Mouse (Mus musculus) small intestine, adult 2 months (tissue): ENCODE measurements around the gene Inhbc. TPM values are rescaled to one million over a fixed set of nuclear protein-coding genes. Genes with fewer than 3 reads are reported as not detected.

Experiments used
- H3K27ac ChIP-seq: fragments of 200-500 bp; 2 replicates; pipeline ENCODE4 v1.5.1; 2012; ENCODE audit warnings: low read depth, low read length, control low read depth, inconsistent platforms; ENCODE audit not compliant: insufficient read depth
- H3K27me3 ChIP-seq: fragments of 200-500 bp; 2 replicates; pipeline ENCODE4 v1.6.1; 2012; ENCODE audit warnings: mild to moderate bottlenecking, moderate library complexity, low read length, inconsistent platforms; ENCODE audit not compliant: control insufficient read depth, insufficient read depth
- H3K36me3 ChIP-seq: fragments of 200-500 bp; 2 replicates; pipeline ENCODE4 v1.6.1; 2012; ENCODE audit warnings: mild to moderate bottlenecking, low read length, control low read depth, inconsistent platforms; ENCODE audit not compliant: control insufficient read depth, insufficient read depth
- H3K4me1 ChIP-seq: fragments of 200-500 bp; 2 replicates; pipeline ENCODE4 v1.6.1; 2012; ENCODE audit warnings: low read length, inconsistent platforms, mixed read lengths; ENCODE audit not compliant: control insufficient read depth, insufficient read depth, insufficient read length
- H3K4me3 ChIP-seq: fragments of 200-500 bp; 2 replicates; pipeline ENCODE4 v1.5.1; 2012; ENCODE audit warnings: low read depth, mild to moderate bottlenecking, control low read depth, inconsistent platforms, low read length, moderate library complexity
- CTCF ChIP-seq: fragments of 200-500 bp; IDR thresholded peaks from 2 replicates; pipeline ENCODE4 v1.5.1; 2012; ENCODE audit warnings: low read depth, mild to moderate bottlenecking, control low read depth, inconsistent platforms, low read length, moderate library complexity, mixed read lengths; ENCODE audit not compliant: insufficient replicate concordance, insufficient read length; ENCODE audit errors: extremely low read depth
- POLR2A ChIP-seq: fragments of 200-500 bp; IDR thresholded peaks from 2 replicates; pipeline ENCODE4 v1.6.1; 2012; ENCODE audit warnings: low read depth, mild to moderate bottlenecking, control low read depth, inconsistent platforms, low read length, moderate library complexity
- WGBS: fragments of 180-500 bp; shearing (Covaris S2); methylation state at CpG from one replicate; pipeline ENCODE4 v1.1.7; 2018; 5-methylcytosine and 5-hydroxymethylcytosine counted together
- polyA plus RNA-seq: library from polyadenylated mRNA; depleted of rRNA; stranded (reverse); fragments of >200 nt; gene quantifications from 2 replicates; pipeline ENCODE4 v1.2.3, GENCODE M21; 2012

Gene Inhbc
- polyA plus RNA-seq, 1 experiment: not detected

DNA sequence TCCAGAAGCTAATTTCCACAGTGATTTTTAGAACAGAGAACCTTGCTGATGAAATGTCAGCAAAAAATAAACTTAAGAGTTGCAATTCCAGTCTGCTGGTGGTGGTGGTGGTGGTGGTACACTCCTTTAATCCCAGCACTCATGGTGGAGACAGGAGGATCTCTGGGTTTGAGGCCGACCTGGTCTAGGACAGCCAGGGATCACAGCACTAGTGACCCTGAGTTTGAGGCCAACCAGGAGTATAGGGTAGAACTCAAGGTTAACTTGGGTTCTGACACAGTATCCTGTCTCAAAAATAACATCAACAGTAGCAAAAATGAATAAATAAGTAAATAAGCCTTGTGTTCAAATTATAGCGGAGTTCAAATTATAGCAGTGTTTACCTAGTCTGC lies 11.5 kb upstream of the Inhbc start:
- Histone ChIP-seq H3K4me3 (no peak overlapping the region), H3K36me3 (no peaks in the 10 kb centered on the region), H3K27ac (no peak overlapping the region), H3K27me3 (no peaks in the 10 kb centered on the region), H3K4me1 (0 out of 2 replicates have a peak, but pooled peaks cover 2% of the 10 kb centered on the region)
- TF ChIP-seq CTCF (no peak), POLR2A (no peak)
- 68% methylated on average over 2 of the region's 2 CpGs for WGBS

GRCm38 (mm10) chr10:127380767-127381742 lies 10.8 kb upstream of the Inhbc start:
- no peaks in the 10 kb centered on the region for H3K27me3 ChIP-seq
- 11% methylated on average over 54 of the region's 79 CpGs for WGBS
- peak overlapping the region; percentile 71 for H3K27ac ChIP-seq
- peak overlapping the region; percentile 91 for H3K4me3 ChIP-seq
- H3K36me3 ChIP-seq: no peaks in the 10 kb centered on the region
- H3K4me1 ChIP-seq: 0 out of 2 replicates have a peak, but pooled peaks cover 2% of the 10 kb centered on the region
- TF ChIP-seq POLR2A (no peak), CTCF (peak; percentile 25; the same call in 1 of the 2 replicates)

- under 1% methylated on average over 53 of the region's 53 CpGs for WGBS
- 0 out of 2 replicates have a peak, but pooled peaks cover 2% of the 10 kb centered on the region for H3K4me1 ChIP-seq
- no peaks in the 10 kb centered on the region for H3K36me3 ChIP-seq
- no peaks in the 10 kb centered on the region for H3K27me3 ChIP-seq
- peak within 1 kb of the TSS; percentile 91 for H3K4me3 ChIP-seq
- TF ChIP-seq POLR2A: no peak
- TF ChIP-seq CTCF: no peak
- H3K27ac ChIP-seq: peak within 1 kb of the TSS; percentile 71
These were observed 10.0 kb upstream of the Inhbc start, which contains the start of gene R3hdm2 for GRCm38 (mm10) chr10:127380251-127380691. TSS of gene R3hdm2 (plus strand) at chr10:127380327.

GRCm38 (mm10) chr10:127379654-127380053 lies 9.4 kb upstream of the Inhbc start:
- 0 out of 2 replicates have a peak, but pooled peaks cover 2% of the 10 kb centered on the region for H3K4me1 ChIP-seq
- H3K36me3 ChIP-seq: no peaks in the 10 kb centered on the region
- WGBS: 78% methylated on average over 8 of the region's 8 CpGs
- TF ChIP-seq POLR2A: no peak
- no peak for TF ChIP-seq CTCF
- no peak overlapping the region for H3K27ac ChIP-seq
- H3K4me3 ChIP-seq: peak overlapping the region; percentile 91
- H3K27me3 ChIP-seq: no peaks in the 10 kb centered on the region

GRCm38 (mm10) chr10:127377700-127378099 lies 7.5 kb upstream of the Inhbc start:
- WGBS: 49% methylated on average over 3 of the region's 3 CpGs
- Histone ChIP-seq H3K4me1 (0 out of 2 replicates have a peak, but pooled peaks cover 2% of the 10 kb centered on the region), H3K27ac (no peak overlapping the region), H3K36me3 (no peaks in the 10 kb centered on the region), H3K27me3 (no peaks in the 10 kb centered on the region), H3K4me3 (no peak overlapping the region)
- TF ChIP-seq POLR2A (no peak), CTCF (no peak)

DNA sequence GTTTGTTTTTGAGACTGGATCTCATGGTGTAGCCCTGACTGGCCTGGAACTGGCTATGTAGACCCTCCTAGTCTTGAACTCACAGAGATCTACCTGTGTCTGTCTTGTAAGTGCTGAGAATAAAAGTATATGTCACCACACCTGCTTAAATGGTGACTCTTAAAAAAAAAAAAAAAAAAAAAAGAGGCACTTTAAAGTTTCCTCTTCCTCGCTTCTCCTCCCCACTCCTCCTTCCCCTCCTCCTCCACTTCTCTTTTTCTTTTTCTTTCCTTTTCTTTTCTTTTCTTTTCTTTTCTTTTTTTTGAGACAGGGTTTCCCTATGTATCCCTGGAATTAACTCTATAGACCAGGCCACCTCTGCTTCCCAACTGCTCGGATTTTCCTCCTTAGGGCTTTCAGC lies 792 bp upstream of the Inhbc start:
- no peaks in the 10 kb centered on the region for H3K36me3 ChIP-seq
- no peak for TF ChIP-seq POLR2A
- TF ChIP-seq CTCF: no peak
- no peaks in the 10 kb centered on the region for H3K4me1 ChIP-seq
- H3K4me3 ChIP-seq: no peak overlapping the region
- H3K27me3 ChIP-seq: no peaks in the 10 kb centered on the region
- WGBS: 79% methylated on average over 2 of the region's 2 CpGs
- H3K27ac ChIP-seq: no peak overlapping the region

DNA sequence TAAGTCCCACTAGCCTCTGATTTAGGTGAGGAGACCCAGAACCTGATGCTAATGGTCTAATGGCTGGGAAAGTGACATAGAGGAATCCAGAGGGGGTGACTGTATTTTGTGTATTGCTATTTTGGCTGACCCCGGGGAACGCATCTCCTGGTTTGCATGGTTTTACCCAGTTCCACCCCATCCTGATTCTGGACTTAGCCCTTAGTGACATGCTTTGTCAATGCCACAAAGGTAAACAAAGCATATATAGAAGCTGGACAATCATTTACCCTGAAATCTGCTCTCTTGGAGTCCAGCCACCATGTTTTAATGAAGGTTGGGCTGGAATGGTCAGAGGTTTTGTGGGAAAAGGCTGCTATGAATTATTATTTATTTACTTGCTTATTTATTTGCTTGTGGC lies 2.0 kb downstream of the Inhbc start:
- TF ChIP-seq CTCF (no peak), POLR2A (no peak)
- H3K27me3 ChIP-seq: no peaks in the 10 kb centered on the region
- 62% methylated on average over 2 of the region's 2 CpGs for WGBS
- H3K4me3 ChIP-seq: no peak overlapping the region
- no peaks in the 10 kb centered on the region for H3K4me1 ChIP-seq
- H3K27ac ChIP-seq: no peak overlapping the region
- H3K36me3 ChIP-seq: no peaks in the 10 kb centered on the region
